Mouse (Mus musculus): ENCODE results near the gene S100a10. TPM values are rescaled to one million over a fixed set of nuclear protein-coding genes. Genes with fewer than 3 reads are reported as not detected.

The S100a10 gene
- polyA plus RNA-seq (2012; rRNA removed; ENCODE audit: low replicate concordance): 197 and 244 TPM in 2 replicates

DNA sequence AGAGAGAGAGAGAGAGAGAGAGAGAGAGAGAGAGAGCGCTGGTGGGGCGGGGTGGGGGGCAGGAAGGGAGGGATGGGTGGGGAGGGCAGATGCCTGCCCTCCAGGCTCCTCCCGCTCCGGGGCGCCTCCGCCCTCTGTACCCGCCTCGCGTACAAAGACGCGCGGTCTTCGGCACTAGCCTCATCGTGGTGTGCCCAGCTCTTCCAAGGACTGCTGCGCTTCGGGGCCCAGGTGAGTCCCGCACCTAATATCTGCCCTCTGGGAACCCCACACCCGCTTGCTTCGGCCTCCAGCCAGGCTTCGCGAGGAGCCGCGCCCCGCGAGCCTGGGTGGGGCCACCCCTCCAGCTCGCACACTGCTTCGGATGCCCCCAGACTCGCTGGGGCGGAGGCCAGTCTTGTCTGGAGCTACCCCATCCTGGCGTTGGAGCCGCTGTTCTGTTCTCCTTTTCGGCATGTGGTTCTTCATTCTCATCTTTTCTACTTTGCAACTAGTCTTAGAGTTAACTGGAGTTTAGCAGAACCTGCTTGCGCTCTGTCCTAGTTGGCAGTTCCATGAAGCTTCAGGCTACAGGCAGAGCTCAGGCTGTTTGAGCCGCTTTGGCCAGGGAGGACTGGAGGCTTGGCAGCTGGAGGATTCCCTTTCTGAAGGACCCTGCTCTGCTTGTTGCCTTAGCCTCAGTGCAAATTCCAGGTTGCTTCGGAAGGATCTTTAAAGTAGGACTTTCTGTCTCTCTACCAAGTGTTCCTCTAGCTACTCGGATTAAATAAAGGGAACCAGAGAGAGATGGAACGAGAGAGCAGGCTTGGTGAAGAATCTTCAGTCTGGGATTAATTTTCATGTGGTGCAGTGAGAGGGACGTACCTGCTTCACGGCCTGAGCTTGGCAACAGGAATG lies at the start of gene S100a10:
Gene S100a10, plus strand, starts transcription at position 100 of the 897 bp plus-strand sequence.

DNA sequence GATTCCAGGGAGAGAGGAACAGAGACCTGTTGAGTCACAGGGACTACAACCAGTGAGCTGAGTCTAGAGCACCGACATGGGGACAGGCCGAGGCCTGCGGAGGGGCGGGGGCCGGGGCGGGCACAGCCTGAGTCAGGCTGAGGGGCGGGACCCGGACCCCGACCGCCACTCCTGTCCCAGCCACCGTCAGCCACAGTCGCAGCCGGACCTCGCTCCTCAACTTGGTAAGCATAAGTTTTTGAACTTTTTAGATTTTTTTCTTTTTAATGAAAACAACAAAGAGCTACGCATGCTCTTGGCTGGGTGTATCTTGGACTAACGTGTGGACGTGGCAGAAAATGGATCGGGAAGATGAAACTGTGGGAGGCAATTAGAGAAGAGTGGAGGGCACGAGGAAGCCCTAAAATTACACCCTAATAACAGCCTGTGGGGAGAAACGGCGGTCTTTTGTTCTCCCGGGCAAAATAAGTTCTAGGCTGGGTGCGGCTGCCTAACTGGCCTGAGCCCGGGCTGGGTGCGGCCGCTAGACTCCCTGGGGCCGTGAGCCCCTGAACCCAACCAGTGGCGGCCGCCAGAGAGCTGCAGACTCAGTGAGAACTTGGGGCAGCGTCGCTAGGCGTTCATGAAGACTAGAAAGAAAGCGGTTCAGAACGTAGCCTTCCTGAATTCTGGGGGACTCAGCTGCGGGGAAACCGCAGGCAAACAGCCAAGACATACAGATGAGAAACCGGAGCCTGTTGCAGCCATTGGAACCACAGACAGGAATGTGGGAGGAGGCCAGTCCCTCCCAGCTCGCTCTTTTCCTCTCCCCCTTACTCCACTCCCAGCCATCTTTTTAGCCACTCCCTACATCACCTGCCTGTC lies 34.3 kb upstream of the S100a10 start, which contains the start of gene S100a11:
Gene S100a11, plus strand, starts transcription at position 159 of the 864 bp plus-strand sequence.

Other genes starting within 250 kb of the S100a10 start
- 0.01 TPM in 1 of 2 replicates, not detected in the other for gene Hrnr, start 235.3 kb upstream of the S100a10 start, polyA plus RNA-seq (2012; rRNA removed; ENCODE audit: low replicate concordance)
- not detected in 2 replicates for gene Rptn, start 161.4 kb upstream of the S100a10 start, polyA plus RNA-seq (2012; rRNA removed; ENCODE audit: low replicate concordance)
- 0.22 TPM in 1 of 2 replicates, not detected in the other for gene Tchh, start 112.8 kb upstream of the S100a10 start, polyA plus RNA-seq (2012; rRNA removed; ENCODE audit: low replicate concordance)
- not detected in 2 replicates for gene Tchhl1, start 86.3 kb upstream of the S100a10 start, polyA plus RNA-seq (2012; rRNA removed; ENCODE audit: low replicate concordance)
- 525 and 1,402 TPM in 2 replicates for gene S100a11, start 34.6 kb upstream of the S100a10 start, polyA plus RNA-seq (2012; rRNA removed; ENCODE audit: low replicate concordance)
- gene Tdpoz2, start 97.6 kb downstream of the S100a10 start, polyA plus RNA-seq (2012; rRNA removed; ENCODE audit: low replicate concordance): not detected in 2 replicates
- not detected in 2 replicates for gene Tdpoz1, start 121.2 kb downstream of the S100a10 start, polyA plus RNA-seq (2012; rRNA removed; ENCODE audit: low replicate concordance)
- gene Gm37596, start 138.0 kb downstream of the S100a10 start, polyA plus RNA-seq (2012; rRNA removed; ENCODE audit: low replicate concordance): not detected in 2 replicates
- not detected in 2 replicates for gene Gm5773, start 217.9 kb downstream of the S100a10 start, polyA plus RNA-seq (2012; rRNA removed; ENCODE audit: low replicate concordance)
- not detected in 2 replicates for gene Tdpoz4, start 241.3 kb downstream of the S100a10 start, polyA plus RNA-seq (2012; rRNA removed; ENCODE audit: low replicate concordance)